Mouse (Mus musculus) c-Kit-positive CD71-positive TER-119-positive erythroid progenitor cells, embryonic 14.5 days (primary cell): ENCODE results near the gene Gstk1.

Experiments used
- DNase-seq: peaks from one replicate; pipeline ENCODE4 v3.0.0-alpha.2; 2013; ENCODE audit warnings: low spot score

The Gstk1 gene

DNA sequence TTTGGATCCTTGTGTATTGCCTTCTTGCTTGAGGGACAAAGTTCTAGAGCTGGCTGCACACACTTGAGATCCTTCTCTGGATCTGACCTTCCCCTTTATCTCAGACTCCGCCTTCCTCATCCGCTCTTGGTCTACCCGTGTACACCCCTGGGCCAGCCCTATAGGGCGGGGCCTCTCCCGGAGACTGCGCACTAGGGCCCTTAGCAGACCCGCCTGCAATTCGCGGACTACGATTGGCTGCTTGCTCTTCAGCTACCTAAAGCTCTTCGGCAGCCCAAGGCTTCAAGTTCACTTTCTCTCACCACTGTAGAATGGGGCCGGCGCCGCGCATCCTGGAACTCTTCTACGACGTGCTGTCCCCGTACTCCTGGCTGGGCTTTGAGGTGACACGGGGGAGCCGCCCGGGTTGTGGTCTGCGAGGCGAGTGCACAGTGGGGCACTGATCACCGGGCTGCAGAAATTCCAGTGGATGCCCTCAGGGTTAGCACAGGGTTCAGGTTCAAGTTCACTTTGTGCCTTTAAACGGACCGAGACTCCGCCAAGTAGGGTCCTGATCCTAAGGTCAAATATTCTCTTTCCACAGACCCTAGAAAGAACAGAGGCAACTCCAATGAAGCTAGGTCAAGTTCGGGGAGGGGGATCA lies at the start of gene Gstk1:
Gene Gstk1, plus strand, starts transcription at position 225 of the 643 bp plus-strand sequence.
- peak; percentile 83 for DNase-seq

GRCm38 (mm10) chr6:42197710-42198109 lies 48.0 kb upstream of the Gstk1 start:
- no peak for DNase-seq

DNA sequence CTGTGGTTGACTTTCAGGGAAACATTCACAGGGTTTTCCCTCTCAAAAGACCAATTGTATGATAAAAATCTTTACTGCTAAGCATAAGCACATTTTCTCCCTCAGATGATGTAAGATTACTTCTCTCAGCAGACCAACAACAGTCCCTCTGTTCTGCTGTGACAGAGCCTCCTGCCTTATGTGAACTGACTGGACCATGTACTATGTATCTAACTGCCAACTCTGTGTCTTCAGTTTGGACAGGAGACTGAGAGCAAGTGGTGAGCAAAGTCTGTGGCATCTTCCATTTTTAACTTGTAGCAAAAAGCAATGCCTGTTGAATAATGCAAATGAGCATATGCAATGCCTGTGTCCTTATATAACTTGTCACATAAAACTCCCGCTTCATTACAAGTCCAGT lies 46.2 kb upstream of the Gstk1 start:
- DNase-seq: no peak

DNA sequence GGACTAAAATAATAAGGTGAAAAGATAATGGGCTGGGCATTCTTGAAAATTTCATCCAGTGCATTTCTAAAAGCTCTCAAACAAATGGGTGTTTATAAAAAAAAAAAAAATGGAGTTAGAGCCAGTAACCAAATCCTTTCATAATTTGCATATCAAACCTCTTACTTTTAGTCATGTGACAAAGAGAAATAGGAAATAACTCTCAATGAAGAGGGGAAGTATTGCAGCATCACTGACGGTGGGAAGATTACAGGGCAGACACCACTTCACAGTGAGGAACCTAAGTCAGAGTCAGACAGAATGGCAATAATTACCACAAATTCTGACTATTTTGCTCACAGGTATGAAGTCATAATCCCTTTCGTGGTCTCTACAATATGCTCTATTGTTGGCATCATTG lies 30.7 kb upstream of the Gstk1 start, which contains the start of gene Tas2r144:
Gene Tas2r144, plus strand, starts transcription at position 301 of the 400 bp plus-strand sequence.
- no peak for DNase-seq

- no peak for DNase-seq
Measured at GRCm38 (mm10) chr6:42222286-42222685, 23.4 kb upstream of the Gstk1 start.

DNA sequence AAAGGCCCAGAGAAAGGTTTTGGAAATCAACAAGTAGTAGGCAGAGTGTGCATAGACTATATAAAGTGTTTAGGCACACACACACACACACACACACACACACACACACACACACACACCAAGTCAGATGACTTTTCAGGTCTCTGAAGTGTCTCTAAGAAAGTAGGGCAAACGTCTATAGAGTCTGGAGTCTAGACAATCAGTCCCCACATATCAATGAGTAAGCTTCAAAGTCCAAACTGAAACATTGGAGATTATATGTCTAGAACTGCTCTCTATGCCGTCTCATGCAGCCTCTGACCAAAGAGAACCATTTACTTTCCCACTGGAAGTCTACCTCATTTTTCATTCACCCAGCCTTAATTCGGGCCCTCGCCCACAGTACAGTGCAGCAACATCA lies 20.7 kb upstream of the Gstk1 start:
- DNase-seq: no peak

DNA sequence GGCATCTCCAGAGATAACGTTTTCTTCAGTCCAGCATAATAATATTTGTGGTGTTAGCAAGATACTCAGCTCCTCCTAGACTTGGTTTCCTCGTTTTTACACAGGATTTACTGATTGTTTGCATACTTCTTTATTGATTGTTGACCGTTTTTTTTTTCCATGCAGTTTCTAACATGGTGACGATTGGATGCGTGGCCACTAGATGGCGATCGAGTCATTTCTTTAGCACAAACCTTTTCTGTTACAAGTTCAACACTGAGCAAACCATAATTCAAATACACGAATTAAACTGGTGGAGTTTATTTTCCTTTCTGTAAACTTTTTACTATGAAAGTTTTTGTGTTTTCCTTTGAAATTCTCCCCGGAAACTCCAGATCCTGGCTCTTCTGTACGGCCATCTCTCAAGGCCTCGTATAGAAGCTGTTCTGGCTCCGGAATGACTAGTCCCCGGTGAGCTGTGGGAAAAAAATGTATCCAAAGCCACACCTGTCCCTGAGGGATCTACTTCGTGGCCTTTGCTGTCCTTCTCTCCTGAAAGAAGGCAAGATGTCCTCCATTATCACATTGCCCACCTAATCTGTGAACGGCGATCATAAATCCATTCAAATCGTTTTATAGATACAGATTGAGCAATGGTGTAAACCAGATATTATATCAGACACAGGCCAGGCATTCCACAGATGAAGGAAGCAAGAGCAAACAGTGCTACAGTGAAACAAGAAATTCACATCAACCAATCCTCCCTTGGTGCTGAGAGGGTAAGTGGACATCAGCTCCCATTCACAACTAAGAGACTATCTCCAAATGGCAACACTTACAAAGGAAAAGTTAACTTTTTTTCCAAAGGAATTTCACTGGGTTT lies 18.3 kb upstream of the Gstk1 start:
- DNase-seq: peak; percentile 69

DNA sequence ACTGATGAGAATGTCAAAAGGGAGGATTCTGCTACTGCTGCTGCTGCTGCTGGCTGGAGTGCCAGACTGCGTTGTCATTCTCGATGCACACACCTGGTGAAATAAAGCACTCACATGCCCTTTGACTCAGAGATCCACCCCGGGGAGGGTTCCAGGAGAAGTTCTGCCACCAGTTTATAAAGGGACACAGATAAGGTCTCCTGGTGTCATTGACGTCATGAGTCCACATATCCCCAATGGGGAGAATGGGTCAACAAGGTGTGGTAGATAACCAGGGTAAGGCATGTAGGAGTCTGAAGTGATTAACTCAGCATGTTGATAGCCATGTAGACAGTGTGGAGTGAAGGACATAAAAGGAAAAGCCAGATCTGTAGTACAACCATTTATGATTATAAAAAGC lies 16.1 kb upstream of the Gstk1 start:
- no peak for DNase-seq

- no peak for DNase-seq
Measured at GRCm38 (mm10) chr6:42231191-42231590, 14.5 kb upstream of the Gstk1 start.

DNA sequence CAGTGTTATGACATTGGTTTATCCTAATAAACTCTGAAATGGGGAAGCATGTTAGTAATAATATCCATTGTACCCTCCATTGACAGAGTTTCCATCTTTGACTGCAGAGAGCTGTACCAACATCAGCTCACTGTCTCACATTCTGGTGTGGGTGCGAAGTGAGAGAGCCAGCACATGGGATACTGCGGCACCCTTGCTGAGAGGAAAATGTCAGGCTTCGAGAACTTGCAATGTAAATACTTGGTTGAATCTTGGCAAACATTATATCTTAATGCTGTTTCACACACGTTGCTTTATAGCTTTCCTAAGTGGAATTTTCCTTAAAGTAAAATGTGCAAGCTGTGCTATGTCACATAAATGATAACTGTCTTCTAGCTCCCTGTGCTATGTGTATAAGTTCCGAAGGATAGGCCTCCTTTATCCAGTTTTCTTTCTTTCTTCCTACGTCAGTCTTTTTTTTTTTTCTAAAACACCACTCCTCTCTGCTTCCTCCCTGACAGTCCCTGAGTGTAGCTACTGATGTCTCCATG lies 8.4 kb upstream of the Gstk1 start:
- no peak for DNase-seq

GRCm38 (mm10) chr6:42241311-42242045 lies 4.3 kb upstream of the Gstk1 start:
- DNase-seq: no peak

GRCm38 (mm10) chr6:42247173-42247572 lies 1.4 kb downstream of the Gstk1 start:
- DNase-seq: peak; percentile 33

- DNase-seq: no peak
Measured at GRCm38 (mm10) chr6:42247981-42248380, 2.2 kb downstream of the Gstk1 start.

GRCm38 (mm10) chr6:42251791-42252190 lies 6.1 kb downstream of the Gstk1 start:
- DNase-seq: no peak

DNA sequence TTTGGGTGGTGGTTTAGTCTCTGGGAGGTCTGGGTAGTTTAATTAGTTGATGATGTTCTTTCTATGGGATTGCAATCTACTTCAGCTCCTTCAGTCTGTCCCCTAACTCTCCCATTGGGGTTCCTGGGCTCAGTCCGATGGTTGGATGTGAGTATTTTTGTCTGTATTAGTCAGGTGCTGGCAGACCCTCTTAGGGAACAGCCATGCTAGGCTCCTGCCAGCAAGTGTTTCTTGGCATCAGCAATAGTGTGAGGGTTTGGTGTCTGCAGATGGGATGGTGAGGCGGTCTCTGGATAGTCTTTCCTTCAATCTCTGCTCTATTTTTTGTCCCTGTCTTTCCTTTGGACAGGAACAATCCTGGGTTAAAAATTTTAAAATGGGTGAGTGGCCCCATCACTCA lies 7.4 kb downstream of the Gstk1 start:
- no peak for DNase-seq

DNA sequence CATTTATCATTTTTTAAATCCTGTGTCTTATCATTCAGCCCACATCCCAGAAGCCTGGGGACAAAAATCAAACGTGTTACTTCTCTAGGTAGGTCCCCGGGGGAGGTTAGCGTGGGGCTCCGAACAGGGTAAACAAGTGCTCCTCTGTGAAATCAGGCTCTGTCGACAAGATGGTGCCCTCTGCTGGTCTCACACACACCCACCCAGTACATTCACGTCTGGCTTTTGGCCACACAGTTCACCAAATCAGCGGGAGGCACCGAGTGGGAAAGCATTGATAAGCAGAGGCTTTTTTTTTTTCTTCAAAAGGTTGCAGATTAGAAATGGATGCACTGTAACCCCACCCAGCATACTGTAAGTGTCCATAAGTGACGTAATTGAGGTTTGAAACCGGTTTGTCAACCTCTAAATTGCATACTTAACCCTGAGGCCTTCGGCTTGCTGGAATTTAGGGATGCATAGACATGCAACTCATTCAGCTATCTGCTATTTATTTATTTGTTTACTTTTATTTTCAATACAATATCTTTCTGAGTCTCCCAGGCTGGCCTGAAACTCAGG lies 11.6 kb downstream of the Gstk1 start:
- peak; percentile 72 for DNase-seq

GRCm38 (mm10) chr6:42260430-42260829 lies 14.7 kb downstream of the Gstk1 start:
- no peak for DNase-seq

DNA sequence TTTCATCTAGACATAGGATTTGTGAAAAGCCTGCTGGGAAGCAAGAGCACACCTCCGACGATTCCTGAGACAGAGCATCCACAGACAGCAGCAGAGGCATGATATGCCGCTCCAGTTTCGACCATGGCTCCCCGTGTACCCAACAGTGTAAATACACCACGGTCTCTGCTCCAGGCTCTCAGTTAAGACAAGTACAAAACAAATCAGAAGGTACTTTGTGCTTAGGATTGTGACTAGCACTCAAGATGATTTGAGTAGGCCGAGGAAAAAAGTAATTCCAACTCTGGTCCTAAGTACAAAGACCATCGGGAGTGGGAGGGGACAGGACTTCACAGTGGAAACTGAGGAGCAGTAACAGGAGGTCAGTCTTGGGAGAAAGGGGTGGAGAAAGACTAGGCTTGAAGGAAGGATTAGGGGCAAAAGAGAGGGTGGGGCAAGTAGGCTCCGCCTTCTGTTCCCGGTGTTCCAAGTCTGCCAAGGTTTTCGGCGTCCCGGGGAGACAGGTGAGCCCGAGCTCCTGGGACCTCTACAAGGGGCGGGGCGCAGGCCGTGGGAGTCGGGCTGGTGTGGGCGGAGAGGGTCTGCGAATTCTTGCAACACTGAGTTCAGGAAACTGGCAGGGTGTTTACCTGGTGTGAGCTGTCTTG lies 15.9 kb downstream of the Gstk1 start, which contains the start of gene Tmem139:
Gene Tmem139, plus strand, starts transcription at position 447 of the 647 bp plus-strand sequence.
- no peak for DNase-seq

GRCm38 (mm10) chr6:42264626-42265312 lies 19.0 kb downstream of the Gstk1 start, which contains the start of gene Casp2:
TSS of gene Casp2 (plus strand) at chr6:42264985.
- peak; percentile 97 for DNase-seq

- peak; percentile 64 for DNase-seq
Measured at GRCm38 (mm10) chr6:42265391-42266330, 19.9 kb downstream of the Gstk1 start.
